Mouse (Mus musculus): ENCODE results near the gene Bmp3. TPM values are rescaled to one million over a fixed set of nuclear protein-coding genes. Genes with fewer than 3 reads are reported as not detected.
A peak's percentile ranks its signal among the peaks of the same experiment; 100 is the strongest.

Bmp3 gene
- polyA plus RNA-seq (2015; fragmentation: Nextera tagmentation; extraction: Ambion mirVana) = 1.6 and 2.0 TPM in 2 replicates

GRCm38 (mm10) chr5:98854264-98854626 is at the start of gene Bmp3:
Gene Bmp3, plus strand, starts transcription at chr5:98854415.
- 2% methylated on average over 10 of the region's 10 CpGs for WGBS
- peak; percentile 76 for ATAC-seq (replicated peaks)
- H3K4me3 ChIP-seq = peak within 1 kb of the TSS; percentile 58

GRCm38 (mm10) chr5:98804761-98805160 is 49.5 kb upstream of the Bmp3 start:
- Histone ChIP-seq H3K4me2 (replicated peaks) (no peak overlapping the region), H3K4me3 (no peak overlapping the region), H3K36me3 (no peaks in the 10 kb centered on the region), H3K9ac (replicated peaks) (no peak overlapping the region), H3K9me3 (no peaks in the 10 kb centered on the region), H3K4me1 (no peaks in the 10 kb centered on the region), H3K27ac (replicated peaks) (no peak overlapping the region), H3K27me3 (no peaks in the 10 kb centered on the region)
- WGBS = 92% methylated on average over 6 of the region's 6 CpGs
- no peak for ATAC-seq (replicated peaks)

More at GRCm38 (mm10) chr5:98854264-98854626, at the start of gene Bmp3:
- Histone ChIP-seq H3K27ac (replicated peaks) (no peak within 1 kb of the TSS), H3K27me3 (0 out of 2 replicates have a peak, but pooled peaks cover 4% of the 10 kb centered on the region), H3K9ac (replicated peaks) (peak within 1 kb of the TSS; percentile 52), H3K4me2 (replicated peaks) (peak within 1 kb of the TSS; percentile 99), H3K36me3 (no peaks in the 10 kb centered on the region), H3K9me3 (no peaks in the 10 kb centered on the region), H3K4me1 (peaks cover 19% of the 10 kb centered on the region)

- Histone ChIP-seq H3K4me2 (replicated peaks) (no peak overlapping the region), H3K4me1 (no peaks in the 10 kb centered on the region), H3K27me3 (no peaks in the 10 kb centered on the region), H3K9ac (replicated peaks) (no peak overlapping the region), H3K36me3 (no peaks in the 10 kb centered on the region), H3K9me3 (no peaks in the 10 kb centered on the region), H3K4me3 (no peak overlapping the region), H3K27ac (replicated peaks) (no peak overlapping the region)
- ATAC-seq (replicated peaks) = no peak
- 90% methylated on average over 4 of the region's 4 CpGs for WGBS
These were observed 47.7 kb upstream of the Bmp3 start for GRCm38 (mm10) chr5:98806492-98806891.

- H3K27me3 ChIP-seq = no peaks in the 10 kb centered on the region
- no peaks in the 10 kb centered on the region for H3K4me1 ChIP-seq
- no peaks in the 10 kb centered on the region for H3K9me3 ChIP-seq
- H3K4me2 ChIP-seq (replicated peaks) = no peak overlapping the region
- H3K36me3 ChIP-seq = no peaks in the 10 kb centered on the region
- no peak for ATAC-seq (replicated peaks)
- WGBS = 81% methylated on average over 7 of the region's 7 CpGs
- no peak overlapping the region for H3K27ac ChIP-seq (replicated peaks)
- H3K9ac ChIP-seq (replicated peaks) = no peak overlapping the region
- H3K4me3 ChIP-seq = no peak overlapping the region
These were observed 47.2 kb upstream of the Bmp3 start for GRCm38 (mm10) chr5:98807022-98807421.

- ATAC-seq (replicated peaks) = no peak
- Histone ChIP-seq H3K4me3 (no peak overlapping the region), H3K4me1 (no peaks in the 10 kb centered on the region), H3K9ac (replicated peaks) (no peak overlapping the region), H3K27me3 (no peaks in the 10 kb centered on the region), H3K36me3 (no peaks in the 10 kb centered on the region), H3K27ac (replicated peaks) (no peak overlapping the region), H3K4me2 (replicated peaks) (no peak overlapping the region), H3K9me3 (no peaks in the 10 kb centered on the region)
- WGBS = 78% methylated on average over 9 of the region's 9 CpGs
These were observed 46.3 kb upstream of the Bmp3 start for GRCm38 (mm10) chr5:98807953-98808352.

- Histone ChIP-seq H3K27me3 (no peaks in the 10 kb centered on the region), H3K4me2 (replicated peaks) (no peak overlapping the region), H3K9ac (replicated peaks) (no peak overlapping the region), H3K4me1 (no peaks in the 10 kb centered on the region), H3K36me3 (no peaks in the 10 kb centered on the region), H3K9me3 (no peaks in the 10 kb centered on the region), H3K4me3 (no peak overlapping the region), H3K27ac (replicated peaks) (no peak overlapping the region)
- WGBS = 87% methylated on average over 1 of the region's 1 CpGs
- ATAC-seq (replicated peaks) = no peak
These were observed 41.8 kb upstream of the Bmp3 start for GRCm38 (mm10) chr5:98812380-98812779.

GRCm38 (mm10) chr5:98815269-98815668 is 38.9 kb upstream of the Bmp3 start:
- Histone ChIP-seq H3K4me3 (no peak overlapping the region), H3K27me3 (no peaks in the 10 kb centered on the region), H3K36me3 (no peaks in the 10 kb centered on the region), H3K9me3 (no peaks in the 10 kb centered on the region), H3K4me2 (replicated peaks) (no peak overlapping the region), H3K27ac (replicated peaks) (no peak overlapping the region), H3K9ac (replicated peaks) (no peak overlapping the region), H3K4me1 (no peaks in the 10 kb centered on the region)
- WGBS = 75% methylated on average over 1 of the region's 1 CpGs
- no peak for ATAC-seq (replicated peaks)

GRCm38 (mm10) chr5:98833760-98834159 is 20.5 kb upstream of the Bmp3 start:
- no peak for ATAC-seq (replicated peaks)

GRCm38 (mm10) chr5:98834300-98834699 is 19.9 kb upstream of the Bmp3 start:
- Histone ChIP-seq H3K4me1 (no peaks in the 10 kb centered on the region), H3K27ac (replicated peaks) (no peak overlapping the region), H3K9me3 (no peaks in the 10 kb centered on the region), H3K27me3 (no peaks in the 10 kb centered on the region), H3K9ac (replicated peaks) (no peak overlapping the region), H3K4me3 (no peak overlapping the region), H3K4me2 (replicated peaks) (no peak overlapping the region), H3K36me3 (no peaks in the 10 kb centered on the region)
- ATAC-seq (replicated peaks) = no peak
- 82% methylated on average over 6 of the region's 6 CpGs for WGBS

More at GRCm38 (mm10) chr5:98833760-98834159, 20.5 kb upstream of the Bmp3 start:
- Histone ChIP-seq H3K9me3 (no peaks in the 10 kb centered on the region), H3K36me3 (no peaks in the 10 kb centered on the region), H3K9ac (replicated peaks) (no peak overlapping the region), H3K27me3 (no peaks in the 10 kb centered on the region), H3K4me3 (no peak overlapping the region), H3K4me1 (no peaks in the 10 kb centered on the region), H3K4me2 (replicated peaks) (no peak overlapping the region), H3K27ac (replicated peaks) (no peak overlapping the region)
- 89% methylated on average over 9 of the region's 9 CpGs for WGBS

GRCm38 (mm10) chr5:98842600-98843310 is 11.5 kb upstream of the Bmp3 start:
- Histone ChIP-seq H3K36me3 (no peaks in the 10 kb centered on the region), H3K9ac (replicated peaks) (no peak overlapping the region), H3K4me1 (no peaks in the 10 kb centered on the region), H3K4me2 (replicated peaks) (no peak overlapping the region), H3K4me3 (no peak overlapping the region), H3K9me3 (no peaks in the 10 kb centered on the region), H3K27ac (replicated peaks) (no peak overlapping the region), H3K27me3 (no peaks in the 10 kb centered on the region)
- 92% methylated on average over 7 of the region's 7 CpGs for WGBS
- no peak for ATAC-seq (replicated peaks)

- Histone ChIP-seq H3K27ac (replicated peaks) (no peak overlapping the region), H3K4me3 (no peak overlapping the region), H3K27me3 (no peaks in the 10 kb centered on the region), H3K4me2 (replicated peaks) (no peak overlapping the region), H3K9me3 (no peaks in the 10 kb centered on the region), H3K36me3 (no peaks in the 10 kb centered on the region), H3K4me1 (no peaks in the 10 kb centered on the region), H3K9ac (replicated peaks) (no peak overlapping the region)
- no peak for ATAC-seq (replicated peaks)
- WGBS = 81% methylated on average over 1 of the region's 1 CpGs
These were observed 9.6 kb upstream of the Bmp3 start for GRCm38 (mm10) chr5:98844664-98845063.

- under 1% methylated on average over 75 of the region's 75 CpGs for WGBS
- H3K4me3 ChIP-seq = peak overlapping the region; percentile 58
- no peak overlapping the region for H3K27ac ChIP-seq (replicated peaks)
- H3K9ac ChIP-seq (replicated peaks) = peak overlapping the region; percentile 52
- H3K4me1 ChIP-seq = peaks cover 19% of the 10 kb centered on the region
- 0 out of 2 replicates have a peak, but pooled peaks cover 4% of the 10 kb centered on the region for H3K27me3 ChIP-seq
- H3K9me3 ChIP-seq = no peaks in the 10 kb centered on the region
- H3K36me3 ChIP-seq = no peaks in the 10 kb centered on the region
- peak; percentile 88 for ATAC-seq (replicated peaks)
- H3K4me2 ChIP-seq (replicated peaks) = peak overlapping the region; percentile 99
These were observed 681 bp downstream of the Bmp3 start for GRCm38 (mm10) chr5:98854627-98855564.
